Mouse (Mus musculus) olfactory bulb, adult 2 months (tissue): Measurements from ENCODE around the gene Mrpl10.

Experiments
- CTCF ChIP-seq: fragments of 200-500 bp; IDR thresholded peaks from 2 replicates; pipeline ENCODE4 v1.5.1; 2012; ENCODE audit warnings: low read depth, mild to moderate bottlenecking, low read length, moderate library complexity; ENCODE audit not compliant: insufficient read depth
- POLR2A ChIP-seq: fragments of 200-500 bp; IDR thresholded peaks from 2 replicates; pipeline ENCODE4 v1.6.1; 2012; ENCODE audit warnings: mild to moderate bottlenecking, low read depth, low read length, moderate library complexity; ENCODE audit not compliant: insufficient read depth

- no peak for TF ChIP-seq CTCF
- no peak for TF ChIP-seq POLR2A
Measured at GRCm38 (mm10) chr11:97031977-97032376, 9.4 kb upstream of the Mrpl10 start.
